Mouse (Mus musculus) hindbrain, embryonic 15.5 days (tissue): ENCODE measurements around the gene Zmiz2. TPM values are rescaled to one million over a fixed set of nuclear protein-coding genes. Genes with fewer than 3 reads are reported as not detected.
"Not testable (repeated sequence)": the region's sequence is repeated elsewhere in the genome, so short reads cannot be mapped to it uniquely, and the experiment has no call there.

Source experiments
- ATAC-seq: fragments of 200-750 bp; cut with Nextera tagmentation; 2 replicates; pipeline ENCODE4 v1.8.0; 2017; ENCODE audit warnings: low read depth, moderate number of reproducible peaks, moderate TSS enrichment; ENCODE audit not compliant: low FRiP score
- H3K27ac ChIP-seq: fragments of 300-500 bp; sonication (generic); replicated peaks from 2 replicates; pipeline ENCODE4 v1.5.1; 2015; ENCODE audit warnings: mild to moderate bottlenecking, inconsistent platforms
- H3K27me3 ChIP-seq: fragments of 300-500 bp; sonication (generic); 2 replicates; pipeline ENCODE4 v1.6.1; 2015; ENCODE audit warnings: control low read depth, inconsistent platforms
- H3K36me3 ChIP-seq: fragments of 300-500 bp; sonication (generic); 2 replicates; pipeline ENCODE4 v1.6.1; 2015; ENCODE audit warnings: control low read depth, inconsistent platforms
- H3K4me1 ChIP-seq: fragments of 300-500 bp; sonication (generic); replicated peaks from 2 replicates; pipeline ENCODE4 v1.6.1; 2015; ENCODE audit warnings: control low read depth, inconsistent platforms
- H3K4me2 ChIP-seq: fragments of 300-500 bp; sonication (generic); 2 replicates; pipeline ENCODE4 v1.6.1; 2015; ENCODE audit warnings: moderate library complexity, mild to moderate bottlenecking, inconsistent platforms
- H3K4me3 ChIP-seq: fragments of 300-500 bp; sonication (generic); 2 replicates; pipeline ENCODE4 v1.5.1; 2015; ENCODE audit warnings: mild to moderate bottlenecking, inconsistent platforms
- H3K9ac ChIP-seq: fragments of 300-500 bp; sonication (generic); 2 replicates; pipeline ENCODE4 v1.6.1; 2015; ENCODE audit warnings: inconsistent platforms
- H3K9me3 ChIP-seq: fragments of 300-500 bp; sonication (generic); 2 replicates; pipeline ENCODE4 v1.6.1; 2016; ENCODE audit warnings: control low read depth, inconsistent platforms
- WGBS: fragments of 180-500 bp; shearing (Covaris S2); methylation state at CpG from one replicate; pipeline ENCODE4 v1.1.7; 2015; 5-methylcytosine and 5-hydroxymethylcytosine counted together
- polyA plus RNA-seq: library from polyadenylated mRNA; unstranded; fragments of >200 nt; fragmentation: Nextera tagmentation; extraction: Ambion mirVana; gene quantifications from 2 replicates; pipeline ENCODE4 v1.2.1, GENCODE M21; 2015

Zmiz2 gene
- polyA plus RNA-seq, 1 experiment from 2014 or later = 30.8 TPM

- H3K4me3 ChIP-seq = no peak overlapping the region
- 96% methylated on average over 5 of the region's 5 CpGs for WGBS
- H3K4me1 ChIP-seq = peaks cover 25% of the 10 kb centered on the region
- no peaks in the 10 kb centered on the region for H3K9me3 ChIP-seq
- no peak overlapping the region for H3K9ac ChIP-seq
- no peak for ATAC-seq
- peaks cover 71% of the 10 kb centered on the region for H3K36me3 ChIP-seq
- no peaks in the 10 kb centered on the region for H3K27me3 ChIP-seq
- H3K27ac ChIP-seq = no peak overlapping the region
- no peak overlapping the region for H3K4me2 ChIP-seq
These were observed 15.0 kb downstream of the Zmiz2 start for GRCm38 (mm10) chr11:6403830-6404405.

DNA sequence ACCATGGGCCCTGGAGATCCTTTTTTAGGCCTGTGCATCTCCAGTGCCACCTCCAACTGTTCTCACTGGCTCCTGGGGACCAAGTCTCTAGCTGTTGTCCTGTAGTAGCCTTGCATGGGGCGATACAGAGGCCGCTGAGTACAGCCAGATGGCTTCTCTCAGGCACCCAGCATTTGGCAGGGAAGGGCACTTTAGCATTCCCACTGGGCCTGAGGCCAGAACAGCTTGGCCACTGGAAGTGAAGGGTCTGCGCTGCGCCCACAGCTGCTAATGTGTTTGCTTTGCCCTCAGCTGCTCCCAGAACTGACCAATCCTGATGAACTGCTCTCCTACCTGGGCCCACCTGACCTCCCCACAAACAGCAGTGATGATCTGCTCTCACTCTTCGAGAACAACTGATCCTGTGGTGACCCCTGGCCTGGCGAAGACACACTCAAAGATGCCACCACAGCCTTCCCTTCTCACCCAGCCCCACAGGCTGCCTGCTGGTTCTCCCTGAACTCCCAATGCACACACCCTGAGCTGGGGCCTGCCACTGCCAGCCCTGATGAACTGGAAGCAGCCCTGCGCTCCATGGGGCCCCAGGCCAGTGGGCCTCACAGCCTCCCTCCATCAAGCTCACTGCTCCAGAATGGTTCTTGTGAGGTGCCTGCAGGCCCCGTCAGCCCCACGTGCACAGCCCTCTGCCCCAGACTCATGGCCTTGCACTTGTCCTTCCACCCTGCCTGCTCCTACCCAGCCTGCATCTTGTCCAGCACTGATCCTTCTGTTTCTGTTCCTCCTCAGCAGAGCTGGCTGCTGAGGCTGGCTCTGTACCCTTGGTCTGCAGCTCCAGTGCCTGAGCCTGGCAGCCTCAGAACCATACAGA lies 16.1 kb downstream of the Zmiz2 start:
- Histone ChIP-seq H3K9ac (no peak overlapping the region), H3K27me3 (no peaks in the 10 kb centered on the region), H3K36me3 (peaks cover 61% of the 10 kb centered on the region), H3K4me1 (peaks cover 25% of the 10 kb centered on the region), H3K27ac (peak overlapping the region; percentile 59), H3K4me3 (no peak overlapping the region), H3K9me3 (no peaks in the 10 kb centered on the region), H3K4me2 (no peak overlapping the region)
- WGBS = 91% methylated on average over 9 of the region's 9 CpGs
- ATAC-seq = no peak

DNA sequence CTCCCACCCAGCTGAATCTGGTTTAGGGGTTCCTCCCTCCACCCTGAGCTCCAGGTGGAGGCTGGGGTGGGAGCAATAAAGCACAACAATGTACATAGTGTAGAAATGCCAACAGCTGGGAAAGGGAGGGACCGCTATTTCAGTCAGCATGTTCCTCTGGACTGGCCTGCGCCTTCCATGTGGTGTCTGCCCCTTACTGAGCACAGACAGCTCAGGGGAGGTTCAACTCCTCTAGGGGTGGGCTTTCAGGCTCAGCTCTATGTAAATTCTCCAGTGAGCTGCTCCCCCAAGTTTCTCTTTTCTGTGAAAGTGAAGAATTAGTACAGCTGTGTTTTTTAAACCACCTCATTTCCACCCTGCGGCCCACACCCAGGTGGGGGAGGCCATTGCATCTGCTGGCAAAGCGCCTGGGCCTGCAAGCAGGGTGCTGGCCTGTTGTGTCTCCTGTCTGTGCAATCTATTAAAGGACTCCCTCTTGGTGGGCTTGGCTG lies 16.8 kb downstream of the Zmiz2 start:
- WGBS = 79% methylated on average over 4 of the region's 4 CpGs
- peaks cover 55% of the 10 kb centered on the region for H3K36me3 ChIP-seq
- ATAC-seq = no peak
- H3K27me3 ChIP-seq = no peaks in the 10 kb centered on the region
- no peak overlapping the region for H3K9ac ChIP-seq
- peak overlapping the region; percentile 59 for H3K27ac ChIP-seq
- no peaks in the 10 kb centered on the region for H3K9me3 ChIP-seq
- H3K4me1 ChIP-seq = peaks cover 25% of the 10 kb centered on the region
- H3K4me3 ChIP-seq = no peak overlapping the region
- H3K4me2 ChIP-seq = no peak overlapping the region

DNA sequence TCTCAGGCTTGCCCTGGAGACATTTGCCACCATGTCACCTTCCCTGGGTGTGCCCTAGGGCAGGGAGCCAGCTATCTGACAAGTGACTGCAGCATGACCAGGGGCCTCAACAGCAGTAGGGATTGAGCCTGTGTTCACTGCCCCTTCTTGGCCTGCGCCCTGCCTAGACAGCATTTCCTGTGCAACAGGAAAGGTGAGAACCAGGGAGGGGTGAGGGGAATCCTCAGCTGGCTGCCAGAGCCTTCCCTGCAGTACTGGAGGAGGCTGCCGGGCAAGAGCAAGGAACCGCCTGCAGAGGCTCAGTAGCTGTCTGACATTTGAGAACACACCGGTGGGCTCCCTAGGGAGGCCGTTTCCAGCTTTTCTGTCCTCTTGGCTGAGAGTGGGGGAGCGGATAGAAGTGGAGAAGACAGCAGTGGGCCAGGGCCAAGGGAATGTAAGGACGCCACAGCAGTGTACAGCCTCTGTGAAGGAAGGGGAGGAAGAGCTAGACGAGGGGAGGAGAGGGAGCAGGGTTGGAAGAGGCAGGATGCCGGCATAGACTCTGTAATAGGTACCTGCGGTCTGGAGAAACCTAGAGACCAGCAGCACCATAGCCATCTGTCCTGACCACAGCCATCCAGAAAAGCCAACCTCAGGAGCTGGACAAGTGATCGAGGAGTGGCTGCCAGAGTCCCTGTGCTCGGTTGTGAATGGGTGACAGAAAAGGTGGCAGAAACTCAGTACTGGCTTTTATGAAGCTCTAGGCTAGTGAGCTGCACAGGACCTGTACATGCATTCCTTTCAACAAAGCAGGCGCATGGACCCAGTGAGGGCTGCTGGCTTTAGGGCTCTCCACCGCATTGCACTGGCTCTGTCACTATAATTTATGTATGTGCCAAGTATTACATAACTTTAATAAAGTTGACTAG lies 17.6 kb downstream of the Zmiz2 start:
- WGBS = 47% methylated on average over 14 of the region's 14 CpGs
- Histone ChIP-seq H3K36me3 (peaks cover 46% of the 10 kb centered on the region), H3K4me2 (no peak overlapping the region)

DNA sequence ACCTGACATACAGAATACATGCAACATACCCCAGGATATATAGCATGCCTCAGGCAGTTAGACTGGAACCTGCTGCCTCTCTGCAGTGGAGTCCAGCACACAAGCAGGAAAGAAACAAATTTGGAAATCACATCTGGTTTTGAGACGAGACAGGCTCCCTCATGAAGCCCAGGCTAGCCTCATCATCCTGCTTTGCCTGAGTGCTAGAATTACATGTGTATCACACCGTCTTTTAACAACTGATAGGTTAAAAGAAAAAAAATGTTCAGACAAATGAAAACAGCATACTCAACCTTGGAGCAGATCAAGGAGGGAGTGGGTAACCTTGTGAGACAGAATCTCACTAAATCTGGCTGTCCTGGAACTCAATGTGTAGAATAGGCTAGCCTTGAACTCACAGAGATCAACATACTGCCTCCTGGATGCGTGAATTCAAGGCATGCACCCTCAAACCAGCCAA lies 18.3 kb downstream of the Zmiz2 start:
- H3K36me3 ChIP-seq = peaks cover 39% of the 10 kb centered on the region
- H3K4me3 ChIP-seq = no peak overlapping the region
- H3K9me3 ChIP-seq = no peaks in the 10 kb centered on the region
- WGBS = 82% methylated on average over 3 of the region's 3 CpGs
- H3K4me2 ChIP-seq = no peak overlapping the region
- no peak overlapping the region for H3K9ac ChIP-seq
- H3K27ac ChIP-seq = no peak overlapping the region
- ATAC-seq = no peak
- H3K4me1 ChIP-seq = peaks cover 25% of the 10 kb centered on the region
- H3K27me3 ChIP-seq = no peaks in the 10 kb centered on the region

More for the DNA sequence above, 17.6 kb downstream of the Zmiz2 start:
- no peak overlapping the region for H3K9ac ChIP-seq
- peaks cover 25% of the 10 kb centered on the region for H3K4me1 ChIP-seq
- no peaks in the 10 kb centered on the region for H3K9me3 ChIP-seq
- peak; percentile 28; the same call in 1 of the 2 replicates for ATAC-seq
- no peak overlapping the region for H3K4me3 ChIP-seq
- no peaks in the 10 kb centered on the region for H3K27me3 ChIP-seq
- peak overlapping the region; percentile 59 for H3K27ac ChIP-seq

DNA sequence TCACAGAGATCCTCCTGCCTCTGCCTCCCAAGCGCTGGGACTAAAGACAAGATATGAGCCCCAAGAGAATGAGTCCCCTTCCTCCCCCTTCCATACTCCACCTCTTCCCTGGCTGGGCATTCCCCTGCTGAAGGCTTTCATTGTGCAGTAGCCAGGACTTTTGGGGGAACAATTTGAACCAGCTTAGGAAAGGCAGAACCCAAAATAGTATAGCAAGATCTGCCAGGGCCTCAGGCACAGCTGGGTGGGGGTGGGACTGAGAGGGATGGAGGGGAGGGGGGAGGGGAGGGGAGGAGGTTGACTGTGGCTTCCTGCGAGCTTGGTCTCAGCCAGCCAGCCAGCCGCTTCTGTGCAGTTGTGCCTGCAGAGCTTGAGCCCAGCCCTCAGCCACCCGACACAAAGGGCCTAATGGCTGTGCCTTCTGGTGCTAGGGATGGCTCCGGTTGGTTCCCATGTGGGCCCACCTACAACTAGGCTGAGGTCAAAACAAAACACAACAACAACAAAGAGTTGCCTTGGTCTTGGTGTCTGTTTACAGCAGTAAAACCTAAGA lies 21.3 kb downstream of the Zmiz2 start:
- H3K27me3 ChIP-seq = no peaks in the 10 kb centered on the region
- ATAC-seq = no peak
- H3K9ac ChIP-seq = no peak overlapping the region
- H3K4me1 ChIP-seq = peaks cover 23% of the 10 kb centered on the region
- H3K4me2 ChIP-seq = no peak overlapping the region
- WGBS = 43% methylated on average over 5 of the region's 5 CpGs
- H3K27ac ChIP-seq = no peak overlapping the region
- H3K4me3 ChIP-seq = no peak overlapping the region
- H3K9me3 ChIP-seq = no peaks in the 10 kb centered on the region
- peaks cover 10% of the 10 kb centered on the region for H3K36me3 ChIP-seq

- ATAC-seq = not testable (repeated sequence)
These were observed 21.9 kb downstream of the Zmiz2 start for GRCm38 (mm10) chr11:6410755-6411154.

GRCm38 (mm10) chr11:6411684-6412083 lies 22.8 kb downstream of the Zmiz2 start:
- Histone ChIP-seq H3K9ac (no peak overlapping the region), H3K36me3 (no peaks in the 10 kb centered on the region), H3K27ac (no peak overlapping the region), H3K4me2 (no peak overlapping the region), H3K4me3 (no peak overlapping the region), H3K27me3 (no peaks in the 10 kb centered on the region), H3K4me1 (peaks cover 10% of the 10 kb centered on the region), H3K9me3 (no peaks in the 10 kb centered on the region)
- no peak for ATAC-seq
- 4% methylated on average over 5 of the region's 5 CpGs for WGBS

More at GRCm38 (mm10) chr11:6410755-6411154, 21.9 kb downstream of the Zmiz2 start:
- H3K9ac ChIP-seq, H3K4me2 ChIP-seq, H3K4me3 ChIP-seq, H3K9me3 ChIP-seq, H3K27ac ChIP-seq, H3K27me3 ChIP-seq, H3K36me3 ChIP-seq: not testable (repeated sequence)
- 90% methylated on average over 5 of the region's 5 CpGs for WGBS
- H3K4me1 ChIP-seq = peaks cover 19% of the 10 kb centered on the region

GRCm38 (mm10) chr11:6413264-6413663 lies 24.4 kb downstream of the Zmiz2 start:
- WGBS = 98% methylated on average over 12 of the region's 12 CpGs
- H3K4me2 ChIP-seq = no peak overlapping the region
- ATAC-seq = no peak
- no peak overlapping the region for H3K27ac ChIP-seq
- H3K4me3 ChIP-seq = no peak overlapping the region
- no peaks in the 10 kb centered on the region for H3K9me3 ChIP-seq
- peaks cover 26% of the 10 kb centered on the region for H3K4me1 ChIP-seq
- H3K9ac ChIP-seq = no peak overlapping the region
- no peaks in the 10 kb centered on the region for H3K27me3 ChIP-seq
- H3K36me3 ChIP-seq = peaks cover 3% of the 10 kb centered on the region

DNA sequence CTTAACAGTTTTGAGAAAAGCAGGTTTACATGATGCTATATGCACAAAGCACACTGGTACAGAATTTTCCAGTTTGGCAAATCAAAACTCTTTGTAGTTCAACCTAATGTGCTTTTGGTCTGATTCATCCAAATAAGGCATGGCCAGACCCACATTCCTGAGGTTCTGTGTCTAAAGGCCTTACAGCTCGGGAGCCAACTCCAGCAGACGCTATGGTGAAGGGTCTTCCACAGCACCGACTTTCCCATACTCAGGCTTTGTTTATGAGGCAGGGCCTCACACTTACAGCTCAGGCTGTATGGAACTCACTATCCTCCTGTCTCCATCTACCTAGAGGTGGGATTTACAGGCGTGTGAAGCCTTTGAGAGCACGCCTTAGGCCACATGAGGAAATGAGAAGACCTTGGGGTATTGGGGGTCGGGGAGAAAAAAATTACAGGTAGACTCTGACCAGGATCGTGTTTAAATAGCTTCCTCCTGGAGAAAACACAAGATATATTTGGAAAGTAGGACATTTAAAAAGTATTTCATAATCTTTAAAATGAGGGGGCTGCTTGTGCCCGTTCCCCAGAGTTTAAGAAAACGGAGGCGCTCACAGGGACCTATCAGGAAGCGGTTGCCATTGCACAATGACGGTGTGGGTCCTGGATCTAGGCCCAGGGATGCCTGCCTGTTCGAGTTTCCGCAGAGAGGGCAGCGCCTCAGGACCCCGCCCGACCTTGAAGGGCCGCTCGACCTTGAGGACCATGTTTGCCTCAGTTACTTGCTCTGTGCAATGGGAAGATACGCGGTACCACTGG lies 26.1 kb downstream of the Zmiz2 start, which contains the start of gene Ppia:
TSS of gene Ppia (plus strand) at position 693 of the 800 bp plus-strand sequence.
- Histone ChIP-seq H3K36me3 (peaks cover 18% of the 10 kb centered on the region), H3K9me3 (no peaks in the 10 kb centered on the region), H3K4me2 (peak within 1 kb of the TSS; percentile 82), H3K4me1 (peaks cover 32% of the 10 kb centered on the region), H3K4me3 (peak within 1 kb of the TSS; percentile 94), H3K27ac (peak within 1 kb of the TSS; percentile 98), H3K27me3 (no peaks in the 10 kb centered on the region), H3K9ac (peak within 1 kb of the TSS; percentile 99)
- 11% methylated on average over 21 of the region's 21 CpGs for WGBS
- ATAC-seq = peak; percentile 61; the same call in 1 of the 2 replicates
